Mouse (Mus musculus) midbrain, embryonic 11.5 days (tissue): ENCODE data around the gene Nfib. TPM values are rescaled to one million over a fixed set of nuclear protein-coding genes. Genes with fewer than 3 reads are reported as not detected.
A peak's percentile ranks its signal among the peaks of the same experiment; 100 is the strongest.

Experiments
- ATAC-seq: fragments of 200-750 bp; cut with Nextera tagmentation; 2 replicates; pipeline ENCODE4 v1.8.0; 2017; ENCODE audit warnings: moderate TSS enrichment, moderate library complexity; ENCODE audit not compliant: low FRiP score
- DNase-seq: peaks from one replicate; pipeline ENCODE4 v3.0.0; 2015; ENCODE audit warnings: low spot score; ENCODE audit errors: missing footprints
- H3K27ac ChIP-seq: fragments of 300-500 bp; sonication (generic); 2 replicates; pipeline ENCODE4 v1.5.1; 2014; ENCODE audit warnings: low read depth, low read length
- H3K27me3 ChIP-seq: fragments of 300-500 bp; sonication (generic); 2 replicates; pipeline ENCODE4 v1.6.1; 2014; ENCODE audit warnings: mild to moderate bottlenecking, low read length, moderate library complexity, mixed read lengths; ENCODE audit not compliant: control insufficient read depth, insufficient read depth
- H3K36me3 ChIP-seq: fragments of 300-500 bp; sonication (generic); 2 replicates; pipeline ENCODE4 v1.6.1; 2014; ENCODE audit warnings: mild to moderate bottlenecking, low read length, moderate library complexity, mixed read lengths; ENCODE audit not compliant: control insufficient read depth, insufficient read depth
- H3K4me1 ChIP-seq: fragments of 300-500 bp; sonication (generic); 2 replicates; pipeline ENCODE4 v1.6.1; 2014; ENCODE audit warnings: low read length; ENCODE audit not compliant: control insufficient read depth, insufficient read depth
- H3K4me2 ChIP-seq: fragments of 300-500 bp; sonication (generic); 2 replicates; pipeline ENCODE4 v1.6.1; 2014; ENCODE audit warnings: mild to moderate bottlenecking, moderate library complexity
- H3K4me3 ChIP-seq: fragments of 300-500 bp; sonication (generic); 2 replicates; pipeline ENCODE4 v1.5.1; 2014; ENCODE audit warnings: low read depth, low read length
- H3K9ac ChIP-seq: fragments of 300-500 bp; sonication (generic); 2 replicates; pipeline ENCODE4 v1.6.1; 2014; ENCODE audit warnings: low read length
- H3K9me3 ChIP-seq: fragments of 300-500 bp; sonication (generic); 2 replicates; pipeline ENCODE4 v1.6.1; 2016; ENCODE audit warnings: low read length; ENCODE audit not compliant: control insufficient read depth
- WGBS: fragments of 180-500 bp; shearing (Covaris S2); extraction: QIAGEN DNeasy Blood & Tissue Kit; methylation state at CpG from one replicate; pipeline ENCODE4 v1.1.7; 2014; 5-methylcytosine and 5-hydroxymethylcytosine counted together
- polyA plus RNA-seq: library from polyadenylated mRNA; unstranded; fragments of >200 nt; fragmentation: Nextera tagmentation; extraction: Ambion mirVana; gene quantifications from 2 replicates; pipeline ENCODE4 v1.2.1, GENCODE M21; 2014

Nfib gene
- polyA plus RNA-seq, 1 experiment from 2014 or later, result 19.9 TPM

GRCm38 (mm10) chr4:82506731-82507331 is 198.7 kb downstream of the Nfib start:
- H3K27me3 ChIP-seq, result no peaks in the 10 kb centered on the region

GRCm38 (mm10) chr4:82506081-82506730 is 199.3 kb downstream of the Nfib start:
- 0% methylated on average over 37 of the region's 81 CpGs for WGBS
- ATAC-seq (peak; percentile 80), DNase-seq (peak; percentile 96)
- Histone ChIP-seq H3K27ac (peak overlapping the region; percentile 98), H3K4me2 (peak overlapping the region; percentile 86), H3K4me1 (peaks cover 43% of the 10 kb centered on the region), H3K36me3 (no peaks in the 10 kb centered on the region), H3K4me3 (peak overlapping the region; percentile 85), H3K27me3 (no peaks in the 10 kb centered on the region), H3K9me3 (no peaks in the 10 kb centered on the region), H3K9ac (peak overlapping the region; percentile 96)

More at GRCm38 (mm10) chr4:82506731-82507331, 198.7 kb downstream of the Nfib start:
- Histone ChIP-seq H3K36me3 (no peaks in the 10 kb centered on the region), H3K9ac (peak overlapping the region; percentile 96), H3K27ac (peak overlapping the region; percentile 98), H3K4me3 (peak overlapping the region; percentile 85), H3K9me3 (no peaks in the 10 kb centered on the region), H3K4me1 (peaks cover 46% of the 10 kb centered on the region), H3K4me2 (peak overlapping the region; percentile 86)
- DNase-seq (peak; percentile 95), ATAC-seq (peak; percentile 69)
- WGBS, result under 1% methylated on average over 30 of the region's 30 CpGs

- H3K9me3 ChIP-seq, result no peaks in the 10 kb centered on the region
- no peaks in the 10 kb centered on the region for H3K36me3 ChIP-seq
- peak overlapping the region; percentile 96 for H3K9ac ChIP-seq
- DNase-seq, result peak; percentile 97
- under 1% methylated on average over 66 of the region's 72 CpGs for WGBS
- peak; percentile 63 for ATAC-seq
- peak overlapping the region; percentile 85 for H3K4me3 ChIP-seq
- peak overlapping the region; percentile 98 for H3K27ac ChIP-seq
- no peaks in the 10 kb centered on the region for H3K27me3 ChIP-seq
- peaks cover 41% of the 10 kb centered on the region for H3K4me1 ChIP-seq
- peak overlapping the region; percentile 86 for H3K4me2 ChIP-seq
Measured at GRCm38 (mm10) chr4:82505121-82506031, 200.2 kb downstream of the Nfib start.

GRCm38 (mm10) chr4:82504284-82505120 is 201.0 kb downstream of the Nfib start:
- peak overlapping the region; percentile 96 for H3K9ac ChIP-seq
- peak overlapping the region; percentile 86 for H3K4me2 ChIP-seq
- ATAC-seq, result peak; percentile 7; the same call in 1 of the 2 replicates
- H3K36me3 ChIP-seq, result no peaks in the 10 kb centered on the region
- peak overlapping the region; percentile 85 for H3K4me3 ChIP-seq
- H3K9me3 ChIP-seq, result no peaks in the 10 kb centered on the region
- H3K27me3 ChIP-seq, result no peaks in the 10 kb centered on the region
- under 1% methylated on average over 62 of the region's 62 CpGs for WGBS
- peak overlapping the region; percentile 98 for H3K27ac ChIP-seq
- no peak for DNase-seq
- H3K4me1 ChIP-seq, result peaks cover 36% of the 10 kb centered on the region

GRCm38 (mm10) chr4:82504015-82504283 is 201.6 kb downstream of the Nfib start:
- ATAC-seq, result no peak
- peak overlapping the region; percentile 85 for H3K4me3 ChIP-seq
- H3K27me3 ChIP-seq, result no peaks in the 10 kb centered on the region
- DNase-seq, result peak; percentile 96
- WGBS, result 4% methylated on average over 10 of the region's 10 CpGs
- H3K9ac ChIP-seq, result peak overlapping the region; percentile 96
- H3K9me3 ChIP-seq, result no peaks in the 10 kb centered on the region
- H3K36me3 ChIP-seq, result no peaks in the 10 kb centered on the region
- H3K4me2 ChIP-seq, result peak overlapping the region; percentile 86
- H3K4me1 ChIP-seq, result peaks cover 30% of the 10 kb centered on the region
- H3K27ac ChIP-seq, result peak overlapping the region; percentile 98

GRCm38 (mm10) chr4:82503274-82504014 is 202.1 kb downstream of the Nfib start:
- Histone ChIP-seq H3K27ac (no peak overlapping the region), H3K27me3 (no peaks in the 10 kb centered on the region), H3K4me3 (peak overlapping the region; percentile 85), H3K36me3 (no peaks in the 10 kb centered on the region), H3K9ac (peak overlapping the region; percentile 96; the same call in 1 of the 2 replicates), H3K9me3 (no peaks in the 10 kb centered on the region), H3K4me1 (peaks cover 26% of the 10 kb centered on the region), H3K4me2 (peak overlapping the region; percentile 86)
- ATAC-seq (no peak), DNase-seq (no peak)
- WGBS, result 30% methylated on average over 8 of the region's 8 CpGs

GRCm38 (mm10) chr4:82502611-82503010 is 202.9 kb downstream of the Nfib start:
- ATAC-seq (no peak), DNase-seq (no peak)
- Histone ChIP-seq H3K27ac (no peak overlapping the region), H3K36me3 (peaks cover 4% of the 10 kb centered on the region), H3K9ac (peak overlapping the region; percentile 36; the same call in 1 of the 2 replicates), H3K27me3 (no peaks in the 10 kb centered on the region), H3K9me3 (no peaks in the 10 kb centered on the region), H3K4me3 (peak overlapping the region; percentile 21; the same call in 1 of the 2 replicates), H3K4me1 (peaks cover 18% of the 10 kb centered on the region), H3K4me2 (peak overlapping the region; percentile 86)
- WGBS, result 87% methylated on average over 2 of the region's 2 CpGs

- peaks cover 4% of the 10 kb centered on the region for H3K36me3 ChIP-seq
- peaks cover 12% of the 10 kb centered on the region for H3K4me1 ChIP-seq
- no peak for DNase-seq
- 56% methylated on average over 5 of the region's 5 CpGs for WGBS
- H3K4me3 ChIP-seq, result peak overlapping the region; percentile 17; the same call in 1 of the 2 replicates
- no peaks in the 10 kb centered on the region for H3K27me3 ChIP-seq
- no peak overlapping the region for H3K27ac ChIP-seq
- ATAC-seq, result no peak
- no peak overlapping the region for H3K9ac ChIP-seq
- peak overlapping the region; percentile 86 for H3K4me2 ChIP-seq
- no peaks in the 10 kb centered on the region for H3K9me3 ChIP-seq
Measured at GRCm38 (mm10) chr4:82502012-82502411, 203.5 kb downstream of the Nfib start.
